Mouse (Mus musculus) spleen, postnatal 36 days (tissue): ENCODE data around the gene Rbm39.

Experiments used
- DNase-seq, 2 experiments: peaks; one replicate each; pipeline ENCODE4 v3.0.0; 2022; ENCODE audit warnings: low spot score in 2 of 2, mixed read lengths in 1 of 2

Rbm39 gene

GRCm38 (mm10) chr2:156111358-156112079 is 68.5 kb downstream of the Rbm39 start, which contains the start of the genes Cpne1 and Rbm12:
Gene Cpne1, minus strand, starts transcription at chr2:156111965.
Gene Rbm12, minus strand, starts transcription at chr2:156111978.
- DNase-seq, result peak; percentile 91 to 92

GRCm38 (mm10) chr2:156110627-156111357 is 69.2 kb downstream of the Rbm39 start:
- peak in 1 of 2 experiments; percentile 4 for DNase-seq
